9 mouse cellular contexts compared by ENCODE assay signal in genomic region chr13:13783296-13783695, GRCm38 (mm10). TPM values are rescaled to one million over a fixed set of nuclear protein-coding genes. Genes with fewer than 3 reads are reported as not detected.
DNase-seq lines count a peak whose midpoint lies in the region; ATAC-seq and TF ChIP-seq lines count a peak whose summit lies in the region.
"Had no signal": no experiment of that assay in that cellular context is flagged by ENCODE, and none has a peak within 500 bp of the region (broad histone marks: within the 10 kb centered on the region; RNA-seq: fewer than 3 reads in every experiment).

No protein-coding gene starts in this region.

- no peak overlapping the region for H3K4me2 ChIP-seq in hindbrain, embryonic 11.5 days (replicated peaks; ENCODE audit: low read depth, low read length)
- H3K4me2 ChIP-seq in embryonic facial prominence, embryonic 14.5 days (ENCODE audit: low read depth, low read length) = peak overlapping the region; percentile 95; the same call in 1 of the 2 replicates
- peak overlapping the region; percentile 84 for H3K4me2 ChIP-seq in hindbrain, embryonic 14.5 days (replicated peaks)
- peak overlapping the region; percentile 76 for H3K4me2 ChIP-seq in midbrain, postnatal 0 days (ENCODE audit: low read depth, low read length, poor library complexity, severe bottlenecking)

- H3K9ac ChIP-seq in hindbrain, embryonic 11.5 days (ENCODE audit: low read depth, low read length) = no peak overlapping the region
- H3K9ac ChIP-seq in embryonic facial prominence, embryonic 14.5 days (ENCODE audit: low read depth, low read length) = no peak overlapping the region
- peak overlapping the region; percentile 78; the same call in 1 of the 2 replicates for H3K9ac ChIP-seq in hindbrain, embryonic 14.5 days
- no peak overlapping the region for H3K9ac ChIP-seq in midbrain, postnatal 0 days (replicated peaks; ENCODE audit: low read length, poor library complexity, severe bottlenecking)

- H3K4me3 ChIP-seq in hindbrain, embryonic 11.5 days (ENCODE audit: low read depth, low read length) = no peak overlapping the region
- no peak overlapping the region; the same call in 1 of the 2 replicates for H3K4me3 ChIP-seq in hindbrain, embryonic 10.5 days
- peak overlapping the region; percentile 60 for H3K4me3 ChIP-seq in embryonic facial prominence, embryonic 14.5 days (ENCODE audit: low read depth, low read length)
- H3K4me3 ChIP-seq in hindbrain, embryonic 14.5 days (replicated peaks; ENCODE audit: low read length) = peak overlapping the region; percentile 73; the same call in 1 of the 2 replicates
- peak overlapping the region; percentile 68 for H3K4me3 ChIP-seq in midbrain, postnatal 0 days (ENCODE audit: low read depth, low read length)

- H3K9me3 ChIP-seq in hindbrain, embryonic 11.5 days (ENCODE audit: control insufficient read depth, low read length) = no peaks in the 10 kb centered on the region
- H3K9me3 ChIP-seq in hindbrain, embryonic 10.5 days = no peaks in the 10 kb centered on the region
- no peaks in the 10 kb centered on the region for H3K9me3 ChIP-seq in embryonic facial prominence, embryonic 14.5 days (ENCODE audit: control insufficient read depth, low read length)
- H3K9me3 ChIP-seq in hindbrain, embryonic 14.5 days (ENCODE audit: control insufficient read depth, low read length) = no peaks in the 10 kb centered on the region
- H3K9me3 ChIP-seq in midbrain, postnatal 0 days (ENCODE audit: low read length) = no peaks in the 10 kb centered on the region

- H3K27ac ChIP-seq in hindbrain, embryonic 11.5 days (ENCODE audit: low read depth, low read length) = no peak overlapping the region
- H3K27ac ChIP-seq in hindbrain, embryonic 10.5 days = no peak overlapping the region
- H3K27ac ChIP-seq in embryonic facial prominence, embryonic 14.5 days (replicated peaks; ENCODE audit: low read depth, low read length) = no peak overlapping the region
- H3K27ac ChIP-seq in hindbrain, embryonic 14.5 days = no peak overlapping the region
- H3K27ac ChIP-seq in midbrain, postnatal 0 days (ENCODE audit: low read depth, low read length) = no peak overlapping the region

- no peak for TF ChIP-seq CTCF in midbrain, postnatal 0 days (IDR thresholded peaks at IDR 0.05)

- 50% methylated on average over 7 of the region's 7 CpGs for WGBS in hindbrain, embryonic 11.5 days
- 46% methylated on average over 7 of the region's 7 CpGs for WGBS in hindbrain, embryonic 10.5 days
- 41% methylated on average over 7 of the region's 7 CpGs for WGBS in embryonic facial prominence, embryonic 14.5 days
- 39% methylated on average over 7 of the region's 7 CpGs for WGBS in hindbrain, embryonic 14.5 days
- WGBS in midbrain, postnatal 0 days = 45% methylated on average over 7 of the region's 7 CpGs

- H3K4me1 ChIP-seq in hindbrain, embryonic 11.5 days (replicated peaks; ENCODE audit: control insufficient read depth, insufficient read depth, low read length) = 0 out of 2 replicates have a peak, but pooled peaks cover 3% of the 10 kb centered on the region
- peaks cover 21% of the 10 kb centered on the region for H3K4me1 ChIP-seq in hindbrain, embryonic 10.5 days (replicated peaks)
- H3K4me1 ChIP-seq in embryonic facial prominence, embryonic 14.5 days (ENCODE audit: control insufficient read depth, insufficient read depth, low read length) = peaks cover 9% of the 10 kb centered on the region; the same call in 1 of the 2 replicates
- peaks cover 19% of the 10 kb centered on the region for H3K4me1 ChIP-seq in hindbrain, embryonic 14.5 days (replicated peaks; ENCODE audit: control insufficient read depth, insufficient read depth, low read length)
- no peaks in the 10 kb centered on the region for H3K4me1 ChIP-seq in midbrain, postnatal 0 days (ENCODE audit: insufficient read depth, low read length)

- H3K36me3 ChIP-seq in hindbrain, embryonic 11.5 days (ENCODE audit: control insufficient read depth, insufficient read depth, low read length) = no peaks in the 10 kb centered on the region
- no peaks in the 10 kb centered on the region for H3K36me3 ChIP-seq in hindbrain, embryonic 10.5 days
- H3K36me3 ChIP-seq in embryonic facial prominence, embryonic 14.5 days (ENCODE audit: control insufficient read depth, insufficient read depth, low read length) = no peaks in the 10 kb centered on the region
- H3K36me3 ChIP-seq in hindbrain, embryonic 14.5 days (replicated peaks; ENCODE audit: control insufficient read depth, insufficient read depth) = no peaks in the 10 kb centered on the region
- H3K36me3 ChIP-seq in midbrain, postnatal 0 days (ENCODE audit: insufficient read depth, low read length) = no peaks in the 10 kb centered on the region

- peaks cover 17% of the 10 kb centered on the region for H3K27me3 ChIP-seq in hindbrain, embryonic 11.5 days (ENCODE audit: control insufficient read depth, insufficient read depth, low read length)
- H3K27me3 ChIP-seq in hindbrain, embryonic 10.5 days (ENCODE audit: insufficient read depth, poor library complexity, severe bottlenecking) = peaks cover 52% of the 10 kb centered on the region
- peaks cover 33% of the 10 kb centered on the region for H3K27me3 ChIP-seq in embryonic facial prominence, embryonic 14.5 days (replicated peaks; ENCODE audit: control insufficient read depth, insufficient read depth, low read length)
- H3K27me3 ChIP-seq in hindbrain, embryonic 14.5 days (ENCODE audit: control insufficient read depth, insufficient read depth, low read length) = peaks cover 23% of the 10 kb centered on the region
- no peaks in the 10 kb centered on the region for H3K27me3 ChIP-seq in midbrain, postnatal 0 days (ENCODE audit: insufficient read depth, low read length)

- intact Hi-C loops in left cerebral cortex, postnatal 14 days (cut with DNase I) = no loop called here
- intact Hi-C loops in left cerebral cortex, postnatal 4 days (cut with DNase I) = no loop called here

- ATAC-seq in hindbrain, embryonic 11.5 days (ENCODE audit: low FRiP score) = no peak
- ATAC-seq in embryonic facial prominence, embryonic 14.5 days (ENCODE audit: low read depth) = no peak
- no peak for ATAC-seq in hindbrain, embryonic 14.5 days (ENCODE audit: low FRiP score)
- no peak; the same call in 1 of the 2 replicates for ATAC-seq in midbrain, postnatal 0 days (ENCODE audit: low FRiP score)

- DNase-seq in hindbrain, embryonic 11.5 days (ENCODE audit: low spot score) = peak; percentile 10
- DNase-seq in hindbrain, embryonic 10.5 days (ENCODE audit: low spot score) = no peak
- DNase-seq in embryonic facial prominence, embryonic 14.5 days (ENCODE audit: low spot score) = no peak
- no peak for DNase-seq in hindbrain, embryonic 14.5 days (ENCODE audit: low spot score)
- DNase-seq in midbrain, postnatal 0 days (ENCODE audit: low spot score) = no peak
- DNase-seq in left cerebral cortex, postnatal 14 days (ENCODE audit: low spot score in 2 of 2) = no peak
- DNase-seq in left cerebral cortex, postnatal 4 days = no peak
- DNase-seq in cerebellum, adult 8-10 months = no peak

RNA-seq across cellular contexts. Expression of gene Gng4, which starts 0.6 kb away (rescaled TPM):
- 2.6 and 3.5 TPM in 2 replicates for polyA plus RNA-seq in hindbrain, embryonic 11.5 days (2014; fragmentation: Nextera tagmentation; extraction: Ambion mirVana)
- 1.7 and 2.9 TPM in 2 replicates for polyA plus RNA-seq in hindbrain, embryonic 10.5 days (2016; fragmentation: Nextera tagmentation; extraction: Ambion mirVana)
- 6.2 and 6.7 TPM in 2 replicates for polyA plus RNA-seq in embryonic facial prominence, embryonic 14.5 days (2014; fragmentation: Nextera tagmentation; extraction: Ambion mirVana)
- polyA plus RNA-seq in hindbrain, embryonic 14.5 days (2014; fragmentation: Nextera tagmentation; extraction: Ambion mirVana) = 75.6 and 113 TPM in 2 replicates
- 178 and 187 TPM in 2 replicates for total RNA-seq in midbrain, postnatal 0 days (2014; rRNA removed)
- polyA plus RNA-seq in midbrain, postnatal 0 days (2015; fragmentation: Nextera tagmentation; extraction: Ambion mirVana) = 144 and 150 TPM in 2 replicates
- total RNA-seq in left cerebral cortex, postnatal 14 days (2021) = 10 to 100 TPM; 85.6 to 97.9 TPM
- total RNA-seq in left cerebral cortex, postnatal 4 days (2021) = 10 to 100 TPM; 79.3 to 95.1 TPM
- total RNA-seq: megakaryocyte progenitor cell, adult 5-6 weeks had no signal

Comparison
In these comparisons a context has a peak if more than half of its experiments do, and no peak if none do; other contexts are left out.
1. H3K4me3 ChIP-seq: peak in embryonic facial prominence, embryonic 14.5 days (single experiment), hindbrain, embryonic 14.5 days (single experiment) and midbrain, postnatal 0 days (single experiment); none in hindbrain, embryonic 11.5 days (single experiment) and hindbrain, embryonic 10.5 days (single experiment).